Mouse (Mus musculus) CH12.LX (cell line): ENCODE measurements around the gene Serpinf2. TPM values are rescaled to one million over a fixed set of nuclear protein-coding genes. Genes with fewer than 3 reads are reported as not detected.

Experiments used
- DNase-seq: peaks from one replicate; pipeline ENCODE4 v3.0.0-alpha.2; 2013; ENCODE audit errors: extremely low read depth
- H3K27ac ChIP-seq: 2 replicates; pipeline ENCODE4 v1.5.1; 2012; ENCODE audit warnings: low read depth, mild to moderate bottlenecking, control low read depth, moderate library complexity; ENCODE audit not compliant: insufficient read depth
- H3K27me3 ChIP-seq: replicated peaks from 2 replicates; pipeline ENCODE3; 2012; ENCODE audit warnings: inconsistent platforms
- H3K36me3 ChIP-seq, 2 experiments: replicated peaks in 1 of 2; 2 replicates each; pipeline versions ENCODE3 to v1.6.1; 2012; ENCODE audit warnings: inconsistent platforms in 1 of 2, low read length in 1 of 2, mild to moderate bottlenecking in 1 of 2, mixed read lengths in 1 of 2, moderate library complexity in 1 of 2; ENCODE audit not compliant: control insufficient read depth in 1 of 2, insufficient read depth in 1 of 2
- H3K4me1 ChIP-seq, 2 experiments: 2 replicates each; pipeline ENCODE4 v1.6.1; 2012; ENCODE audit warnings: inconsistent platforms in 1 of 2, moderate library complexity in 1 of 2; ENCODE audit not compliant: insufficient read depth in 2 of 2, control insufficient read depth in 1 of 2
- H3K4me2 ChIP-seq: 2 replicates; pipeline ENCODE4 v1.6.1; 2012; ENCODE audit warnings: low read depth, mild to moderate bottlenecking, control low read depth; ENCODE audit not compliant: poor library complexity, insufficient read depth, severe bottlenecking
- H3K4me3 ChIP-seq, 3 experiments: fragments of 150-350 bp in 1 of 3; sonication (generic) in 1 of 3; replicated peaks in 1 of 3; 2 replicates each; pipeline versions ENCODE3 to v1.5.1; 2011 to 2012; ENCODE audit warnings: low read depth in 2 of 3, low read length in 2 of 3, mild to moderate bottlenecking in 2 of 3, moderate library complexity in 2 of 3, control low read depth in 1 of 3, improper control_type of control experiment in 1 of 3, inconsistent platforms in 1 of 3, mixed read lengths in 1 of 3; ENCODE audit not compliant: poor library complexity in 1 of 3
- H3K79me2 ChIP-seq: replicated peaks from 2 replicates; pipeline ENCODE4 v1.6.1; 2012; ENCODE audit warnings: mild to moderate bottlenecking, moderate library complexity; ENCODE audit not compliant: control insufficient read depth, poor library complexity, insufficient read depth, severe bottlenecking; ENCODE audit errors: extremely low read depth
- H3K9ac ChIP-seq: 2 replicates; pipeline ENCODE4 v1.6.1; 2012; ENCODE audit warnings: low read depth, mild to moderate bottlenecking, control low read depth, moderate library complexity; ENCODE audit not compliant: insufficient read depth
- H3K9me3 ChIP-seq: replicated peaks from 2 replicates; pipeline ENCODE3; 2012; ENCODE audit warnings: low read length, inconsistent platforms, mixed read lengths
- BHLHE40 ChIP-seq: IDR thresholded peaks from 2 replicates; pipeline ENCODE4 v1.6.1; 2011; ENCODE audit warnings: mild to moderate bottlenecking, low read depth, low read length, improper control_type of control experiment
- CHD2 ChIP-seq: IDR thresholded peaks from 2 replicates; pipeline ENCODE4 v1.6.1; 2011; ENCODE audit warnings: low read length, improper control_type of control experiment
- CTCF ChIP-seq, 2 experiments: IDR thresholded peaks in 1 of 2; conservative IDR thresholded peaks in 1 of 2; 2 replicates each; pipeline ENCODE4 v1.5.1; 2011 to 2012; ENCODE audit warnings: low read depth in 2 of 2, low read length in 2 of 2, improper control_type of control experiment in 1 of 2, inconsistent platforms in 1 of 2, mild to moderate bottlenecking in 1 of 2, moderate library complexity in 1 of 2
- EP300 ChIP-seq: IDR thresholded peaks from 2 replicates; pipeline ENCODE4 v1.6.1; 2011; ENCODE audit warnings: low read length, improper control_type of control experiment
- HCFC1 ChIP-seq: IDR thresholded peaks from 2 replicates; pipeline ENCODE4 v1.6.1; 2012; ENCODE audit warnings: low read depth, mild to moderate bottlenecking, inconsistent platforms, low read length, improper control_type of control experiment
- IRF4 ChIP-seq: IDR thresholded peaks from 2 replicates; pipeline ENCODE4 v1.6.1; 2014; ENCODE audit warnings: low read depth, mild to moderate bottlenecking, inconsistent platforms, low read length, improper control_type of control experiment
- JUND ChIP-seq: conservative IDR thresholded peaks from 2 replicates; pipeline ENCODE4 v1.6.1; 2011; ENCODE audit warnings: low read depth, low read length, improper control_type of control experiment
- KAT2A ChIP-seq: IDR thresholded peaks from 2 replicates; pipeline ENCODE4 v1.6.1; 2012; ENCODE audit warnings: low read length, improper control_type of control experiment, inconsistent platforms; ENCODE audit not compliant: insufficient replicate concordance
- MAX ChIP-seq: IDR thresholded peaks from 2 replicates; pipeline ENCODE4 v1.6.1; 2011; ENCODE audit warnings: low read length, improper control_type of control experiment
- MAZ ChIP-seq: IDR thresholded peaks from 2 replicates; pipeline ENCODE4 v1.6.1; 2012; ENCODE audit warnings: low read depth, mild to moderate bottlenecking, inconsistent platforms, low read length, improper control_type of control experiment, moderate library complexity
- MEF2A ChIP-seq: IDR thresholded peaks from 2 replicates; pipeline ENCODE4 v1.6.1; 2014; ENCODE audit warnings: low read depth, mild to moderate bottlenecking, inconsistent platforms, low read length, improper control_type of control experiment, borderline replicate concordance
- MXI1 ChIP-seq: IDR thresholded peaks from 2 replicates; pipeline ENCODE4 v1.6.1; 2011; ENCODE audit warnings: mild to moderate bottlenecking, low read depth, low read length, improper control_type of control experiment
- NELFE ChIP-seq: IDR thresholded peaks from 2 replicates; pipeline ENCODE4 v1.6.1; 2011; ENCODE audit warnings: low read depth, low read length, improper control_type of control experiment
- NRF1 ChIP-seq: IDR thresholded peaks from 2 replicates; pipeline ENCODE4 v1.6.1; 2014; ENCODE audit warnings: low read depth, mild to moderate bottlenecking, inconsistent platforms, low read length, improper control_type of control experiment, moderate library complexity
- POLR2A ChIP-seq: IDR thresholded peaks from 2 replicates; pipeline ENCODE4 v1.6.1; 2011; ENCODE audit warnings: low read depth, mild to moderate bottlenecking, improper control_type of control experiment, low read length
- RAD21 ChIP-seq: IDR thresholded peaks from 2 replicates; pipeline ENCODE4 v1.6.1; 2011; ENCODE audit warnings: low read depth, mild to moderate bottlenecking, low read length, improper control_type of control experiment, moderate library complexity
- SIN3A ChIP-seq: IDR thresholded peaks from 2 replicates; pipeline ENCODE4 v1.6.1; 2012; ENCODE audit warnings: low read length, improper control_type of control experiment, inconsistent platforms
- SMC3 ChIP-seq: IDR thresholded peaks from 2 replicates; pipeline ENCODE4 v1.6.1; 2011; ENCODE audit warnings: low read depth, low read length, improper control_type of control experiment
- TBP ChIP-seq: conservative IDR thresholded peaks from 2 replicates; pipeline ENCODE4 v1.6.1; 2011; ENCODE audit warnings: low read depth, low read length, improper control_type of control experiment
- TCF12 ChIP-seq: IDR thresholded peaks from 2 replicates; pipeline ENCODE4 v1.6.1; 2014; ENCODE audit warnings: low read depth, mild to moderate bottlenecking, inconsistent platforms, low read length, improper control_type of control experiment
- UBTF ChIP-seq: IDR thresholded peaks from 2 replicates; pipeline ENCODE4 v1.6.1; 2012; ENCODE audit warnings: low read depth, mild to moderate bottlenecking, inconsistent platforms, low read length, improper control_type of control experiment, moderate library complexity
- USF1 ChIP-seq: IDR thresholded peaks from 2 replicates; pipeline ENCODE4 v1.6.1; 2014; ENCODE audit warnings: low read depth, mild to moderate bottlenecking, inconsistent platforms, low read length, improper control_type of control experiment
- USF2 ChIP-seq: conservative IDR thresholded peaks from 2 replicates; pipeline ENCODE4 v1.6.1; 2011; ENCODE audit warnings: low read depth, low read length, improper control_type of control experiment
- ZC3H11A ChIP-seq: IDR thresholded peaks from 2 replicates; pipeline ENCODE4 v1.6.1; 2012; ENCODE audit warnings: low read depth, mild to moderate bottlenecking, inconsistent platforms, low read length, improper control_type of control experiment
- ZKSCAN1 ChIP-seq: IDR thresholded peaks from 2 replicates; pipeline ENCODE4 v1.6.1; 2012; ENCODE audit warnings: low read depth, inconsistent platforms, low read length, improper control_type of control experiment, borderline replicate concordance
- dilution Hi-C: fragments of 300-500 bp; cut with MboI; formaldehyde crosslinking; loops from 2 replicates; pipeline ENCODE4 v1.14.3; 2020; ENCODE audit warnings: low sequenced_read_pairs; ENCODE audit not compliant: extremely low pct_unique_long_range_greater_than_20kb, extremely low pct_ligation_motif_present
- in situ Hi-C: fragments of 300-500 bp; cut with MboI; formaldehyde crosslinking; loops from 3 replicates; pipeline ENCODE4 v1.14.3; 2019; ENCODE audit warnings: low sequenced_read_pairs, low pct_ligation_motif_present, low pct_unique_long_range_greater_than_20kb, mixed read lengths
- polyA plus RNA-seq: library from polyadenylated mRNA; unstranded; fragments of >175 nt; gene quantifications from 2 replicates; pipeline ENCODE4 v1.2.1, GENCODE M21; 2012; ENCODE audit warnings: low read depth; ENCODE audit not compliant: insufficient read length
- total RNA-seq, 2 experiments: library from RNA; depleted of rRNA; stranded (reverse); fragments of 300-350 nt in 1 of 2; fragments of >200 nt in 1 of 2; gene quantifications; 2 replicates each; pipeline ENCODE4 v1.2.3; 2012 to 2014

Gene Serpinf2
- total and polyA plus RNA-seq, 3 experiments = 0.08 to 0.26 TPM; not detected in 1

DNA sequence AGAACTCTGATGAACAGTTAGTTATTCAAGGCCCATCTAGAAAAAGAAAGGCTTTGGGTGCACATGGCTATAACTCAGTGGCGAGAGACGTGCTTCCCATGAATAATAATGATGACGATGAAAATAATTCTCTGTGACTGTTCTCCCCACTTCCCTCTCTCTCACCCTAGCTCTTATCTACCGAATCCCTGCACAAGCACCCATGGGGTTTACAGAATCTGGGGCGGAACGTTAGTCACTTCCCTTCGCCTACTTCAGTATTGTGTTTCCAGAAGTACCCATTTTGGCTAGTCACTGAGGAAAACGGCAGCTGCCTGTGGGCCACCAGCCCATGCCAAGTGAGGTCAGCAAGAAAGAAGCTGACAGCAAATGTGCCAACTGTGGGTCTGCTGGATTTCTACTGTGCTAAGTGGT, 19.2 kb upstream of the Serpinf2 start (continued):
- TF ChIP-seq MEF2A (peak; percentile 23; the same call in 1 of the 2 replicates), RAD21 (no peak), MAZ (peak; percentile 5; the same call in 1 of the 2 replicates), USF2 (no peak), NRF1 (no peak), ZC3H11A (no peak), TBP (peak; percentile 49; the same call in 1 of the 2 replicates), ZKSCAN1 (no peak)

DNA sequence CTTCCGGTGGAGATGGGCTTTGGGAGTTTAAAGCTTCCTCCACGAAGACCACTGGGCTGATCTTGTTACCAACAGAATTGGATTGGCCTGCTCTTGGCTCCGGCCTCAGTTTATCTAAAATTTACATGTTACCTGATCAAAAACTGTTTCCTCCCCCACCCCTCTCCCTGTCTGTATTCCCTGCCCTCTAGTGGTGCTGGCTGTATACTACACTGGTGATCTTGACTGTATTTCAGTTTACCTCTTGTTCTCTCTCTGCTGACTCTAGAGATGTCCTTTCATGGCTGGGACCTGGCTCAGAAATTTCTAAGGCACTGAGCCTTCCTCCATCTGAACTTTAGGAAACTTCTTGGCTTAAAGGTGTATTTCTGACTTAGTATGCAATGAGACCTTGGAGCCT, 18.8 kb upstream of the Serpinf2 start:
- no peaks in the 10 kb centered on the region for H3K9me3 ChIP-seq
- H3K79me2 ChIP-seq = peaks cover 10% of the 10 kb centered on the region; the same call in 1 of the 2 replicates
- peak overlapping the region; percentile 98 for H3K27ac ChIP-seq
- no peaks in the 10 kb centered on the region for H3K27me3 ChIP-seq
- in situ Hi-C loops (loop anchor here (5.0 kb wide), 1 partner anchor 46 kb away; no protein-coding TSS in a partner anchor), dilution Hi-C loops (no loop called here)
- peak; percentile 84 for DNase-seq
- H3K9ac ChIP-seq = peak overlapping the region; percentile 71
- peak overlapping the region; percentile 97 for H3K4me2 ChIP-seq
- peaks cover 0 to under 1% of the 10 kb centered on the region in 2 experiments for H3K36me3 ChIP-seq
- peaks cover 32 to 76% of the 10 kb centered on the region in 2 experiments for H3K4me1 ChIP-seq
- TF ChIP-seq MAZ = peak; percentile 97
- TF ChIP-seq BHLHE40 = no peak; the same call in 1 of the 2 replicates
- TF ChIP-seq TCF12 = peak; percentile 53; the same call in 1 of the 2 replicates
- peak; percentile 61 for TF ChIP-seq HCFC1
- no peak for TF ChIP-seq MAX
- TF ChIP-seq SMC3 = peak; percentile 81
- no peak for TF ChIP-seq MEF2A
- TF ChIP-seq CHD2 = peak; percentile 84
- no peak for TF ChIP-seq JUND
- TF ChIP-seq RAD21 = peak; percentile 65
- peak; percentile 90 to 94 for TF ChIP-seq CTCF (conservative IDR thresholded peaks at IDR 0.05 in 1 of 2, IDR thresholded peaks at IDR 0.05 in 1 of 2; ENCODE audit: low read depth in 2 of 2, low read length in 2 of 2)
- no peak for TF ChIP-seq ZC3H11A
- no peak; the same call in 1 of the 2 replicates for TF ChIP-seq POLR2A
- TF ChIP-seq IRF4 = peak; percentile 76
- TF ChIP-seq USF1 = no peak
- 0 out of 2 replicates have a peak, but pooled peaks have one; percentile 13 for TF ChIP-seq KAT2A
- no peak; the same call in 1 of the 2 replicates for TF ChIP-seq EP300
- no peak for TF ChIP-seq UBTF
- peak; percentile 71 for TF ChIP-seq SIN3A
- no peak; the same call in 1 of the 2 replicates for TF ChIP-seq MXI1
- TF ChIP-seq ZKSCAN1 = no peak
- peak; percentile 69; the same call in 1 of the 2 replicates for TF ChIP-seq NELFE
- TF ChIP-seq, all 38 proteins: peak for 11
- H3K4me3 ChIP-seq = no peak overlapping the region
